ENCODE assay signal across 12 mouse cellular contexts in the genomic region with DNA sequence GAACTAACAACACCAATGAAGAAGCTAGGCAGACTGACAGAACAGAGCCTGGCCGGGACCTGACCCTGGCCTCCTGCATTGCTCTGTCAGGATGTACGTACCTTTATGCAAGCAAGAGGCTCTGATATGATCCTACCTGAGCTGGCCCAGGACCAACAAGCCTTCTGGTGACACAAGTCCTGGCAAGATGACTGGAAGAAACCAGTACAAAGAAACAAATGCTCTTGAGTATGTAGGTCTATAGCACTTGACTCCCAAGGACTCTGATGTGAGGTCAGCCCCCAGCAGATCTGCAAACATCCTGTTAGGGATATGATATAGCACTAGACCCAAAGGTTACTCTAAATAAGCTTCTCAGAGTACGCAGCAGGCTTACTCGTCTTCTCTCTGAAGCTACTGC.
"Had no signal": no experiment of that assay in that cellular context is flagged by ENCODE, and none has a peak within 500 bp of the region (broad histone marks: within the 10 kb centered on the region; RNA-seq: fewer than 3 reads in every experiment).

No protein-coding gene starts in this region.

- DNase-seq: kidney, adult 18-20 months; kidney, postnatal 14 days; layer of hippocampus, postnatal 36 days; retina, postnatal 1 day; thymus, postnatal 4 days had no signal

- H3K27me3 ChIP-seq: limb, embryonic 15.5 days; liver, embryonic 12.5 days; neural tube, embryonic 13.5 days; stomach, embryonic 15.5 days had no signal

- H3K9me3 ChIP-seq: limb, embryonic 15.5 days; liver, embryonic 12.5 days; neural tube, embryonic 13.5 days; stomach, embryonic 15.5 days had no signal

- H3K4me1 ChIP-seq: liver, embryonic 12.5 days had no signal

- H3K4me3 ChIP-seq: limb, embryonic 15.5 days; liver, embryonic 12.5 days; neural tube, embryonic 13.5 days; stomach, embryonic 15.5 days had no signal

- ATAC-seq: inflammation-experienced regulatory T-cells, adult 6 months; liver, embryonic 12.5 days; midbrain, embryonic 16.5 days had no signal

- H3K9ac ChIP-seq: limb, embryonic 15.5 days; liver, embryonic 12.5 days; neural tube, embryonic 13.5 days; stomach, embryonic 15.5 days had no signal

- H3K36me3 ChIP-seq: limb, embryonic 15.5 days; liver, embryonic 12.5 days; neural tube, embryonic 13.5 days; stomach, embryonic 15.5 days had no signal

- H3K4me2 ChIP-seq: limb, embryonic 15.5 days; liver, embryonic 12.5 days; midbrain, embryonic 11.5 days; neural tube, embryonic 13.5 days; stomach, embryonic 15.5 days had no signal

- H3K27ac ChIP-seq: limb, embryonic 15.5 days; liver, embryonic 12.5 days; neural tube, embryonic 13.5 days; stomach, embryonic 15.5 days had no signal
